21 mouse cellular contexts compared by ENCODE assay signal in the genomic region with DNA sequence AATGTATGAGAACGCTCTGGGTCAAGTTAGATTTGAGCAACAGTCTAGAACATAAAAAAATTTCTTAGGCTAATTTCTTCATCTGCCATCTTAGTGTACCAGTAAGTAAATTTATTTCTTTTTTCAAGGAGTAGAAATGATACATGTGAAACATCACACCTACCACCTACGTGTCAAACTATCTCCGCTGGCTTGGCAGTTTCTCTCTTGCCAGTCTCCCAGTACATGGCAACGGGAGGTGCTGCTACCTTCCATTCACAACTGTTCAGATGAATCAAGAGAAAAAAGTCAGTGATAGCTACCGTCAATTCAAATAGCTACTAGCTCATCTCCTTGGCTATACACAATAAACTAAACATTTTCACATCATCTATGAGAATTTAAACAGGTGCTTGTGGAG.
"Had no signal": no experiment of that assay in that cellular context is flagged by ENCODE, and none has a peak within 500 bp of the region (broad histone marks: within the 10 kb centered on the region; RNA-seq: fewer than 3 reads in every experiment).

No protein-coding gene starts in this region.

- ATAC-seq: hindbrain, embryonic 16.5 days; hindbrain, postnatal 0 days; inflammation-experienced regulatory T-cells, adult 6 months; intestine, embryonic 15.5 days; intestine, embryonic 16.5 days; intestine, postnatal 0 days had no signal

- DNase-seq: heart, postnatal 10 days; heart, postnatal 14 days; heart, postnatal 36 days; heart, postnatal 4 days; kidney, adult 11 months; kidney, adult 18-20 months; kidney, adult 2 months; kidney, adult 8-10 months; kidney, adult 9 months; kidney, postnatal 10 days; kidney, postnatal 14 days; kidney, postnatal 25 days; kidney, postnatal 36 days; layer of hippocampus, adult 9-11 months; layer of hippocampus, postnatal 36 days had no signal
